Mouse (Mus musculus) gastrocnemius, postnatal 36 days (tissue): ENCODE data around the gene Ikzf2. TPM values are rescaled to one million over a fixed set of nuclear protein-coding genes. Genes with fewer than 3 reads are reported as not detected.

ENCODE experiments used
- DNase-seq, 2 experiments: peaks; one replicate each; pipeline ENCODE4 v3.0.0; 2022
- intact Hi-C: fragments of 180-260 bp; cut with DNase I; formaldehyde crosslinking; loops from one replicate; pipeline ENCODE4 v1.15.1; 2025
- total RNA-seq, 2 experiments: library from RNA; stranded (reverse); gene quantifications; 2 replicates each; pipeline ENCODE4 v1.2.3; 2021

The Ikzf2 gene
- total RNA-seq, 2 experiments from 2014 or later = 10.8 to 11.3 TPM

GRCm38 (mm10) chr1:69521656-69522055, 165.4 kb downstream of the Ikzf2 start:
- DNase-seq = no peak
- intact Hi-C loops = no loop called here

- intact Hi-C loops = no loop called here
- no peak for DNase-seq
These were observed 167.7 kb downstream of the Ikzf2 start for GRCm38 (mm10) chr1:69519356-69519755.

GRCm38 (mm10) chr1:69518012-69518411, 169.0 kb downstream of the Ikzf2 start:
- intact Hi-C loops = no loop called here
- no peak for DNase-seq

- intact Hi-C loops = no loop called here
- no peak for DNase-seq
These were observed 170.9 kb downstream of the Ikzf2 start for GRCm38 (mm10) chr1:69516144-69516543.

- DNase-seq = no peak
- intact Hi-C loops = no loop called here
These were observed 173.3 kb downstream of the Ikzf2 start for GRCm38 (mm10) chr1:69513595-69514250.

GRCm38 (mm10) chr1:69508275-69508674, 178.8 kb downstream of the Ikzf2 start:
- intact Hi-C loops = loop anchor here (10.0 kb wide), 1 partner anchor 177 kb away; the partner anchor contains the start of gene Ikzf2
- DNase-seq = no peak

- intact Hi-C loops = loop anchor here (10.0 kb wide), 1 partner anchor 177 kb away; the partner anchor contains the start of gene Ikzf2
These were observed 179.5 kb downstream of the Ikzf2 start for GRCm38 (mm10) chr1:69507513-69507912.

GRCm38 (mm10) chr1:69506615-69507159, 180.4 kb downstream of the Ikzf2 start:
- intact Hi-C loops = loop anchor here (10.0 kb wide), 1 partner anchor 178 kb away; the partner anchor contains the start of gene Ikzf2
- DNase-seq = no peak

More at GRCm38 (mm10) chr1:69507513-69507912, 179.5 kb downstream of the Ikzf2 start:
- no peak for DNase-seq

- intact Hi-C loops = loop anchor here (10.0 kb wide), 1 partner anchor 179 kb away; the partner anchor contains the start of gene Ikzf2
- DNase-seq = no peak
These were observed 181.0 kb downstream of the Ikzf2 start for GRCm38 (mm10) chr1:69506011-69506410.

- intact Hi-C loops = loop anchor here (10.0 kb wide), 1 partner anchor 184 kb away; the partner anchor contains the start of gene Ikzf2
- DNase-seq = no peak
These were observed 186.7 kb downstream of the Ikzf2 start for GRCm38 (mm10) chr1:69500388-69500787.

GRCm38 (mm10) chr1:69499652-69500051, 187.4 kb downstream of the Ikzf2 start:
- intact Hi-C loops = loop anchor here (10.0 kb wide), 1 partner anchor 185 kb away; the partner anchor contains the start of gene Ikzf2
- DNase-seq = no peak

GRCm38 (mm10) chr1:69498862-69499306, 188.2 kb downstream of the Ikzf2 start:
- DNase-seq = no peak
- intact Hi-C loops = no loop called here

GRCm38 (mm10) chr1:69496055-69496454, 191.0 kb downstream of the Ikzf2 start:
- DNase-seq = no peak
- intact Hi-C loops = no loop called here

GRCm38 (mm10) chr1:69493309-69494047, 193.6 kb downstream of the Ikzf2 start:
- intact Hi-C loops = no loop called here
- no peak for DNase-seq

- intact Hi-C loops = no loop called here
- DNase-seq = no peak
These were observed 195.0 kb downstream of the Ikzf2 start for GRCm38 (mm10) chr1:69492013-69492412.

- no peak for DNase-seq
- intact Hi-C loops = no loop called here
These were observed 198.0 kb downstream of the Ikzf2 start for GRCm38 (mm10) chr1:69489026-69489425.

- no peak for DNase-seq
- intact Hi-C loops = no loop called here
These were observed 198.4 kb downstream of the Ikzf2 start for GRCm38 (mm10) chr1:69488625-69489024.
